Mouse (Mus musculus): ENCODE data around the gene Irf6. TPM values are rescaled to one million over a fixed set of nuclear protein-coding genes. Genes with fewer than 3 reads are reported as not detected.

The Irf6 gene
- total and polyA plus RNA-seq, 2 experiments from 2014 or later = 0.71 to 0.94 TPM

DNA sequence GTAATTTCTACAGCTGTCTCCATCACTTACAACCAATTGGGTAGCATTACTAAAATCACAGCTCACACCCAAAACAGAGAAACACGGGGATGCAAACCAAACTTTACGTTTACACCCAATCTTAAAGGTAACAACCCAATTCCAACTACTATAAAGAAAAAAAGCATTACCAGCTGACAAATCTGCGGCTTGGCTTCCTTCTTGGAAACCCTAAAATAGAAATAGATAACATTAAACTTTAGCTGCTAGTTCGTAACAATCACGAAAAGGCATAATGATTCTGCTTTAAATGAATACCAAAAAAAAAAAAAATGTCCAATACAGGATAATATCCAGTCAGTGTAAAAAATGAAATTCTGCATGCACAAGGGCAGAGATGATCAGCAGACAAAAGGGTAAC, 23.6 kb upstream of the Irf6 start:
- Histone ChIP-seq H3K9me3 (ENCODE audit: low read length) (no peaks in the 10 kb centered on the region), H3K4me2 (ENCODE audit: low read depth, low read length, poor library complexity, severe bottlenecking) (peak overlapping the region; percentile 57), H3K4me1 (ENCODE audit: insufficient read depth, low read length) (0 out of 2 replicates have a peak, but pooled peaks cover 3% of the 10 kb centered on the region), H3K9ac (replicated peaks; ENCODE audit: low read length, poor library complexity, severe bottlenecking) (peak overlapping the region; percentile 76), H3K27ac (ENCODE audit: low read depth, low read length) (no peak overlapping the region), H3K4me3 (ENCODE audit: low read depth, low read length) (peak overlapping the region; percentile 90), H3K36me3 (ENCODE audit: insufficient read depth, low read length) (peaks cover 11% of the 10 kb centered on the region), H3K27me3 (ENCODE audit: insufficient read depth, low read length) (no peaks in the 10 kb centered on the region)
- DNase-seq (ENCODE audit: low spot score) = no peak
- no peak for ATAC-seq (ENCODE audit: low FRiP score)
- 33% methylated on average over 5 of the region's 5 CpGs for WGBS
- TF ChIP-seq CTCF (IDR thresholded peaks at IDR 0.05) = no peak

DNA sequence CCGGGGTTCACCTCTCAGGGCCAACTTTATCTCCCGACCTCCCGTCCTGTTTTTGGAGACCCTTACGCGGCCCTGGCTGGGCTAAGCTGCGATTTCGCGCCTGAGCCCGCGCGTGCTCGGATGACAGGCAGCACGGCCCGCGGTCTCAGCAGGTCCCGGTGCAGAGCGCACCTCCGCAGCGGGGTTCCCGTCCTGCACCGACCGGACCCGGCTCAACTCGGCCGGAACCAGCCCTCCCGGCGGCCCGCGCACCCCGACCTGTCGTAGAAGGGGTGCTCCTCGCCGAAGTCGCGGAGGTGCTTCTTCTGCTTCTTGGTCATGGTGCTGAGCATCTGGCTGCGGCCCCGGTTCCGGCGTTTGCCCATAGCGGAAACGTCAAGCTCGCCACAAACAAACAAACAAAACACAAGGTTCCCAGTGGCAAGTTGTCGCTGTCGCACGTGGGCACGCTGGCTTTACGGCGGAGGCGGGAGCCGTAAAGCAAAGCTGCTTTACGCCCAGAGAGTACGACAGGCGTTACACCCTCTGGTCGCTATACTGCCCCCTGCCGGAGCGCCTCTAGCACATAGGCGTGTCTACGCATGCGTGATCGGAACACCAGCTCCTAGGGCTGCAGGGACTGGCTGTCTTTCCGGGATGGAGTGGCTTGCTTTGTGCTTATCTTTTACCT, 23.0 kb upstream of the Irf6 start, which contains the start of gene Diexf:
Gene Diexf, minus strand, starts transcription at position 487 of the 670 bp plus-strand sequence.
- WGBS = under 1% methylated on average over 61 of the region's 61 CpGs
- Histone ChIP-seq H3K27ac (ENCODE audit: low read depth, low read length) (peak within 1 kb of the TSS; percentile 77), H3K4me2 (ENCODE audit: low read depth, low read length, poor library complexity, severe bottlenecking) (peak within 1 kb of the TSS; percentile 57), H3K9ac (replicated peaks; ENCODE audit: low read length, poor library complexity, severe bottlenecking) (peak within 1 kb of the TSS; percentile 76), H3K4me1 (ENCODE audit: insufficient read depth, low read length) (0 out of 2 replicates have a peak, but pooled peaks cover 3% of the 10 kb centered on the region), H3K9me3 (ENCODE audit: low read length) (no peaks in the 10 kb centered on the region), H3K36me3 (ENCODE audit: insufficient read depth, low read length) (peaks cover 11% of the 10 kb centered on the region), H3K4me3 (ENCODE audit: low read depth, low read length) (peak within 1 kb of the TSS; percentile 90), H3K27me3 (ENCODE audit: insufficient read depth, low read length) (no peaks in the 10 kb centered on the region)
- TF ChIP-seq CTCF (IDR thresholded peaks at IDR 0.05) = peak; percentile 98
- ATAC-seq (ENCODE audit: low FRiP score) = peak; percentile 92
- DNase-seq (ENCODE audit: low spot score) = peak; percentile 99

DNA sequence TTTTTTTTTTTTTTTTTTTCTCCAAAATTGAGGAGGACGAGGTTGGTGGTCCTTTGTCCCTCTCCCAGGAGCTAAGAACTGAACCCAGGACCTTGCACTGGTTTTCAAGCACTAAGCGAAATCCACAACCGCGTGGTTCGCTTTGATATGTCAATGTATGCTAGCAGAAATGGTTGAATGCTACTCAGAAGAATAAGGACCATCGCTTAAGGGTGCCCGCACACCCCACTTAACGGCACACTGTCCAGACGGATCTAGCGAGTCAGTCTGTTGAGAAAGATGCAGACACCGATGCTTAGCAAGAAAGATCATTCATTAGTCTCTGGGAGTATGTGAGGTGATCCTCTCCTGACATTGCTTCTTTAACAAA, 22.5 kb upstream of the Irf6 start:
- WGBS = 22% methylated on average over 11 of the region's 11 CpGs
- DNase-seq (ENCODE audit: low spot score) (no peak), ATAC-seq (ENCODE audit: low FRiP score) (peak; percentile 68)
- TF ChIP-seq CTCF (IDR thresholded peaks at IDR 0.05) = no peak
- Histone ChIP-seq H3K9me3 (ENCODE audit: low read length) (no peaks in the 10 kb centered on the region), H3K4me3 (ENCODE audit: low read depth, low read length) (peak overlapping the region; percentile 90), H3K27ac (ENCODE audit: low read depth, low read length) (peak overlapping the region; percentile 77), H3K27me3 (ENCODE audit: insufficient read depth, low read length) (no peaks in the 10 kb centered on the region), H3K9ac (replicated peaks; ENCODE audit: low read length, poor library complexity, severe bottlenecking) (peak overlapping the region; percentile 34), H3K4me2 (ENCODE audit: low read depth, low read length, poor library complexity, severe bottlenecking) (peak overlapping the region; percentile 38), H3K36me3 (ENCODE audit: insufficient read depth, low read length) (peaks cover 11% of the 10 kb centered on the region), H3K4me1 (ENCODE audit: insufficient read depth, low read length) (0 out of 2 replicates have a peak, but pooled peaks cover 3% of the 10 kb centered on the region)

DNA sequence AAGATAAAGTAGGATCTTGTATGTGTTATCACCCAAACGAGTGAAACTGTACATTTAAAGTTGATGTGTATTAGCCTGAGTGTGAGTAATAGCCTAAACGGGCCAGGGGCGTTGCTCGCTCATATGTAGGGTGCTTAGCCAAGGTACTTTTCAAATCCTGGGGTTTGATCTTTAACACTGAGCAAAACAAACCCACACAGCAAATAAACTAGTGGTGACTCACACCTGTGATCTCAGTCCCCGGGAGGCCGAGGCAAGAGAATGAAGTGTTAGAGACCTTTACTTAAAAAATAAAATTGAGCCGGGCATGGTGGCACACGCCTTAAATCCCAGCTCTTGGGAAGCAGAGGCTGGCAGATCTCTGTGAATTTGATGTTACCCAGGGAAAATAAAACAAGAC, 22.1 kb upstream of the Irf6 start:
- Histone ChIP-seq H3K27ac (ENCODE audit: low read depth, low read length) (peak overlapping the region; percentile 77), H3K4me2 (ENCODE audit: low read depth, low read length, poor library complexity, severe bottlenecking) (peak overlapping the region; percentile 38), H3K9me3 (ENCODE audit: low read length) (no peaks in the 10 kb centered on the region), H3K4me3 (ENCODE audit: low read depth, low read length) (peak overlapping the region; percentile 90; the same call in 1 of the 2 replicates), H3K36me3 (ENCODE audit: insufficient read depth, low read length) (peaks cover 11% of the 10 kb centered on the region), H3K27me3 (ENCODE audit: insufficient read depth, low read length) (no peaks in the 10 kb centered on the region), H3K9ac (replicated peaks; ENCODE audit: low read length, poor library complexity, severe bottlenecking) (peak overlapping the region; percentile 34; the same call in 1 of the 2 replicates), H3K4me1 (ENCODE audit: insufficient read depth, low read length) (0 out of 2 replicates have a peak, but pooled peaks cover 3% of the 10 kb centered on the region)
- no peak for TF ChIP-seq CTCF (IDR thresholded peaks at IDR 0.05)
- 84% methylated on average over 8 of the region's 8 CpGs for WGBS
- DNase-seq (ENCODE audit: low spot score) (no peak), ATAC-seq (ENCODE audit: low FRiP score) (no peak)

DNA sequence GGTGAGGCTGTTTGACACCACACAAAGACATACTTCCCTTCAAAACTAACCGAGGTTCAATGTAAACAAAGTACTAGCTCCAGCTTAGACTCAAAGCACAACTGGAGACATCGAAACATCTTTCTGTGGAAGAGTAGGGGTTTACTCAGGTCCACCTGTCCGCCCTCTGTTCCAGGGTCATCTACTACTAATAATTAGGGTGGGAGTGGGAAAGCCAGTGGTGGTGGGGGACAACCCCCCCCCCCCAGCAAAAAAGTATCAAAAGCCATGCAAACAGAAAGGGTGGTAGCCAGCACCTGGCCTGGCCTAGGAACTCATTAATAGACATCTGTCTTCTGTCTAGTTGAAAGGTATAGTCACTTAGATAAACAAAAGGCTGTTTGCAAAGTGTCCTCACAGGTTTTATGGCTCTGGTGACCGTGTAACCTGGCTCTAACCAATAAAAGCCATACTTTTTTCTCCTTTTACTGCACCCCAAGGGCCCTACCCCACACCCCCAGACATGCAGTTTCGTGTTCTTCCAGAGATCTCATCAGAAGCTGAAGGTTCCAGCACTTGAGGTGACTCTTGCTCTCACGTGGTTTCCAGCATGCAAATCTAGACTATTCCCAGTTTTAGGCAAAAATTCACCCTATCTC, 21.5 kb upstream of the Irf6 start:
- no peak overlapping the region for H3K4me2 ChIP-seq (ENCODE audit: low read depth, low read length, poor library complexity, severe bottlenecking)
- H3K9me3 ChIP-seq (ENCODE audit: low read length) = no peaks in the 10 kb centered on the region
- H3K4me1 ChIP-seq (ENCODE audit: insufficient read depth, low read length) = 0 out of 2 replicates have a peak, but pooled peaks cover 3% of the 10 kb centered on the region
- no peak for TF ChIP-seq CTCF (IDR thresholded peaks at IDR 0.05)
- no peak for ATAC-seq (ENCODE audit: low FRiP score)
- no peak for DNase-seq (ENCODE audit: low spot score)
- peaks cover 11% of the 10 kb centered on the region for H3K36me3 ChIP-seq (ENCODE audit: insufficient read depth, low read length)
- H3K9ac ChIP-seq (replicated peaks; ENCODE audit: low read length, poor library complexity, severe bottlenecking) = no peak overlapping the region
- 88% methylated on average over 6 of the region's 6 CpGs for WGBS
- H3K4me3 ChIP-seq (ENCODE audit: low read depth, low read length) = no peak overlapping the region
- H3K27me3 ChIP-seq (ENCODE audit: insufficient read depth, low read length) = no peaks in the 10 kb centered on the region
- H3K27ac ChIP-seq (ENCODE audit: low read depth, low read length) = no peak overlapping the region

DNA sequence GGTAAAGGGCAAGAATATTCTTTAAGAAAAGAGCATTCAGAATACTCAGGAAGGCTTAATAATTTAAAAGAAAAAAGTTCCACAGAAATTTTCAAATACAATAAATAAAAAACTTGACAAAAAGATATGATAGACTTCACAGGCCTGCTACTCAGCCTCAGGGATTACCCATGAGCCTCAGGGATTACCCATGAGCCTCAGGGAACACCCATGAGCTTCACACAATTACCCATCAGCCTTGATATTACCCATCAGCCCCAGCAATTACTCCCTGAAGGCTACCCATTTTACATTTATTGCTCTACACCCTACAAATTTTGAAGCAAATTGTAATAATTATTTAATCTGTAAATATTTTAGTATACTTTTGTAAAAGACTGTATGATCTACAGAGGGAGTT, 20.5 kb upstream of the Irf6 start:
- no peak for ATAC-seq (ENCODE audit: low FRiP score)
- Histone ChIP-seq H3K9ac (replicated peaks; ENCODE audit: low read length, poor library complexity, severe bottlenecking) (no peak overlapping the region), H3K27ac (ENCODE audit: low read depth, low read length) (no peak overlapping the region), H3K27me3 (ENCODE audit: insufficient read depth, low read length) (no peaks in the 10 kb centered on the region), H3K4me2 (ENCODE audit: low read depth, low read length, poor library complexity, severe bottlenecking) (no peak overlapping the region), H3K9me3 (ENCODE audit: low read length) (no peaks in the 10 kb centered on the region), H3K4me1 (ENCODE audit: insufficient read depth, low read length) (0 out of 2 replicates have a peak, but pooled peaks cover 3% of the 10 kb centered on the region), H3K4me3 (ENCODE audit: low read depth, low read length) (no peak overlapping the region), H3K36me3 (ENCODE audit: insufficient read depth, low read length) (peaks cover 5% of the 10 kb centered on the region)
- no peak for TF ChIP-seq CTCF (IDR thresholded peaks at IDR 0.05)
- no peak for DNase-seq (ENCODE audit: low spot score)

All from midbrain, postnatal 0 days (tissue).